Mouse (Mus musculus) limb, embryonic 11.5 days (tissue): ENCODE results near the gene Nodal. TPM values are rescaled to one million over a fixed set of nuclear protein-coding genes. Genes with fewer than 3 reads are reported as not detected.

Experiments
- ATAC-seq: fragments of 200-750 bp; cut with Nextera tagmentation; 2 replicates; pipeline ENCODE4 v1.8.0; 2017; ENCODE audit warnings: low read depth; ENCODE audit not compliant: insufficient number of reproducible peaks, low FRiP score, low TSS enrichment
- DNase-seq: peaks from one replicate; pipeline ENCODE4 v3.0.0-alpha.2; 2015; ENCODE audit warnings: low spot score
- H3K27ac ChIP-seq: fragments of 300-500 bp; sonication (generic); replicated peaks from 2 replicates; pipeline ENCODE4 v1.5.1; 2014; ENCODE audit warnings: low read depth, mild to moderate bottlenecking, low read length
- H3K27me3 ChIP-seq: fragments of 300-500 bp; sonication (generic); 2 replicates; pipeline ENCODE4 v1.6.1; 2014; ENCODE audit warnings: mild to moderate bottlenecking, low read length, mixed read lengths; ENCODE audit not compliant: control insufficient read depth, insufficient read depth
- H3K36me3 ChIP-seq: fragments of 300-500 bp; sonication (generic); 2 replicates; pipeline ENCODE4 v1.6.1; 2014; ENCODE audit warnings: mild to moderate bottlenecking, low read length, moderate library complexity, mixed read lengths; ENCODE audit not compliant: control insufficient read depth, insufficient read depth
- H3K4me1 ChIP-seq: fragments of 300-500 bp; sonication (generic); 2 replicates; pipeline ENCODE4 v1.6.1; 2014; ENCODE audit warnings: low read length, mixed read lengths; ENCODE audit not compliant: control insufficient read depth, insufficient read depth
- H3K4me2 ChIP-seq: fragments of 300-500 bp; sonication (generic); 2 replicates; pipeline ENCODE4 v1.6.1; 2014; ENCODE audit warnings: low read depth, mild to moderate bottlenecking, moderate library complexity; ENCODE audit not compliant: severe bottlenecking
- H3K4me3 ChIP-seq: fragments of 300-500 bp; sonication (generic); 2 replicates; pipeline ENCODE4 v1.5.1; 2014; ENCODE audit warnings: low read depth, low read length
- H3K9ac ChIP-seq: fragments of 300-500 bp; sonication (generic); 2 replicates; pipeline ENCODE4 v1.6.1; 2014; ENCODE audit warnings: mild to moderate bottlenecking, low read length
- H3K9me3 ChIP-seq: fragments of 300-500 bp; sonication (generic); 2 replicates; pipeline ENCODE4 v1.6.1; 2016; ENCODE audit warnings: low read length; ENCODE audit not compliant: control insufficient read depth
- WGBS: fragments of 180-500 bp; shearing (Covaris S2); extraction: QIAGEN DNeasy Blood & Tissue Kit; methylation state at CpG from one replicate; pipeline ENCODE4 v1.1.7; 2014; 5-methylcytosine and 5-hydroxymethylcytosine counted together
- polyA plus RNA-seq: library from polyadenylated mRNA; unstranded; fragments of >200 nt; fragmentation: Nextera tagmentation; extraction: Ambion mirVana; gene quantifications from 2 replicates; pipeline ENCODE4 v1.2.1, GENCODE M21; 2014

Gene Nodal
- polyA plus RNA-seq, 1 experiment from 2014 or later, result not detected

- Histone ChIP-seq H3K4me1 (no peaks in the 10 kb centered on the region), H3K4me2 (no peak overlapping the region), H3K9ac (no peak overlapping the region), H3K9me3 (no peaks in the 10 kb centered on the region), H3K27me3 (peaks cover 7% of the 10 kb centered on the region; the same call in 1 of the 2 replicates), H3K4me3 (no peak overlapping the region), H3K27ac (no peak overlapping the region), H3K36me3 (no peaks in the 10 kb centered on the region)
- WGBS, result 77% methylated on average over 5 of the region's 5 CpGs
- no peak for DNase-seq
- no peak for ATAC-seq
These were observed 15.3 kb upstream of the Nodal start for GRCm38 (mm10) chr10:61402480-61402879.

- Histone ChIP-seq H3K4me2 (no peak overlapping the region), H3K9me3 (no peaks in the 10 kb centered on the region), H3K36me3 (no peaks in the 10 kb centered on the region), H3K27me3 (peaks cover 7% of the 10 kb centered on the region; the same call in 1 of the 2 replicates), H3K4me3 (no peak overlapping the region), H3K4me1 (no peaks in the 10 kb centered on the region), H3K27ac (no peak overlapping the region), H3K9ac (no peak overlapping the region)
- DNase-seq (no peak), ATAC-seq (no peak)
- 89% methylated on average over 2 of the region's 2 CpGs for WGBS
These were observed 14.9 kb upstream of the Nodal start for GRCm38 (mm10) chr10:61402911-61403310.

DNA sequence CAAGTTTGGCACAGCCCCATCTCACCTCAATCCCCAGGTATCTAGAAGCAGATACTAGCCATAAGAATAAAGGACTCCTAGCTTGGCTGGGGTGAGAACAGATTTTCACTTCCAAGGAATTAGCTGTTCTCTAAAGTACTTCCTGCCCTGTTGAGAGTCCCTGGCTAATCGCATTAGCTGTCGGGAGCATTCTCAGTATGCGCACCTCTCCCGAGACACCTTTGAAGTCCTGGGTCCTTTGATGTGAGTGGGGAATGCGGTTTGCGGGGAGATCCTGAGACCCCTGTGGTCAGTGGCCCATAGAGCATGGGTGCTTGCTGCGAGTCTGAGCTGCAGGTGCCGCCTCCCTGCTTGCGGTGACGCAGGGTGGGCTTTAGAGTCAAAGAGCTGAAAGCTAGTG is 11.8 kb upstream of the Nodal start:
- Histone ChIP-seq H3K9ac (no peak overlapping the region), H3K4me3 (no peak overlapping the region), H3K36me3 (no peaks in the 10 kb centered on the region), H3K4me2 (no peak overlapping the region), H3K9me3 (no peaks in the 10 kb centered on the region), H3K27me3 (peaks cover 7% of the 10 kb centered on the region; the same call in 1 of the 2 replicates), H3K4me1 (no peaks in the 10 kb centered on the region), H3K27ac (no peak overlapping the region)
- no peak for DNase-seq
- 8% methylated on average over 10 of the region's 10 CpGs for WGBS
- ATAC-seq, result no peak

DNA sequence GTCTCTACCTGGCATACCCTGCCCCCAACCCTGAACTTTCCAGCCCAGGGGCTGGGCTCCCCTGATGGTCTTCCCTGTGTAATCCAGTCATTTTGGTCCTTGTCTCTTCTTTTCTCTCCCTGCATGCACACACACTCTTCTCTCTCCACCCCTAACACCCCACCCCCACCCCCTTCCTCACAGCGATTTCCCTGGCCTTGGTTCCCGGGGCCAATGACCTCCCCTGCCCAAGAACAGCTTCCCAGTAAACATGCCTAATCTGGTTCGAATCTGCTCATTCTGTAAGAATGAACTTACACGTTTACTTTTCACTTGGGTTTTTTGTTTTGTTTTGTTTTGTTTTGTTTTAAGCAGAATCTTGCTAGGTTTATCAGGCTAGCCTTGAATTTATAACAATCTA is 8.0 kb upstream of the Nodal start:
- DNase-seq (no peak), ATAC-seq (no peak)
- no peaks in the 10 kb centered on the region for H3K4me1 ChIP-seq
- no peak overlapping the region for H3K4me2 ChIP-seq
- H3K4me3 ChIP-seq, result no peak overlapping the region
- H3K9ac ChIP-seq, result no peak overlapping the region
- no peak overlapping the region for H3K27ac ChIP-seq
- no peaks in the 10 kb centered on the region for H3K36me3 ChIP-seq
- H3K9me3 ChIP-seq, result no peaks in the 10 kb centered on the region
- H3K27me3 ChIP-seq, result peaks cover 7% of the 10 kb centered on the region; the same call in 1 of the 2 replicates
- WGBS, result 3% methylated on average over 4 of the region's 4 CpGs

GRCm38 (mm10) chr10:61410193-61410592 is 7.6 kb upstream of the Nodal start:
- DNase-seq (no peak), ATAC-seq (no peak)
- no peak overlapping the region for H3K9ac ChIP-seq
- no peaks in the 10 kb centered on the region for H3K9me3 ChIP-seq
- H3K4me3 ChIP-seq, result no peak overlapping the region
- H3K27ac ChIP-seq, result no peak overlapping the region
- H3K4me2 ChIP-seq, result no peak overlapping the region
- peaks cover 7% of the 10 kb centered on the region; the same call in 1 of the 2 replicates for H3K27me3 ChIP-seq
- H3K4me1 ChIP-seq, result no peaks in the 10 kb centered on the region
- WGBS, result 28% methylated on average over 9 of the region's 9 CpGs
- H3K36me3 ChIP-seq, result no peaks in the 10 kb centered on the region

DNA sequence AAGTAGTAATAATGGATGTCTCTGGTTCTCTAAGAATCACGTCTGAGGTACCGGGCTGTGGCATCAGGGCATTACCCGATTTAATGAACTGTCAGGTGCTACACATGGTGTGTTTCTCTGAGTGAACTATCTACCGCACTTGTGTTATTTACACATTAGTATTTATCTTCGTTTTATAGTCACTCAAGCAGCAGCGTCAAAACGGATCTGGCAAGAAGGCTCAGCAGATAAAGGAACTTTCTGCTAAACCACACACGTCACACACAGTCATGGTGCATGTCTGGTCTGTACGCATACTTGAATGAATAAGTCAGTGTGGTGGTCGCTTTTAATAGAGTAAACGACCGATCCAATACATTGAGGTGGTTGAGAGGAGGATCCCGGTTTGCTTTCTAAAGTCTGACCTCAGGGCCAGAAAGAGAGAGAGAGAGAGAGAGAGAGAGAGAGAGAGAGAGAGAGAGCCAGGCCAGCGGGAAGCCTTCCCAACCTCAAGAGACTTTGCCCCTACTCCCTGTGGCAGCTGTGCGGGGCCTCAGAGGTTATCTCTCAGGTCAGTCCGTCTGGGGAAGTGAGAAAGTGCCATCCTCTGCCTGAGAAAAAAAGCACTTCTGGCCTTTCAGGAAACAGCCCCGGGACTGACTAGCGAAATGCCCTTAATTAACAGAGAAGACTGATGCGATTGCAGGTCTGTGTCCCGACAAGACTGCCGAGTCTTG is 4.7 kb upstream of the Nodal start:
- no peak for ATAC-seq
- Histone ChIP-seq H3K27me3 (peaks cover 19% of the 10 kb centered on the region), H3K9ac (no peak overlapping the region), H3K4me1 (no peaks in the 10 kb centered on the region), H3K4me3 (no peak overlapping the region), H3K9me3 (no peaks in the 10 kb centered on the region), H3K36me3 (no peaks in the 10 kb centered on the region), H3K4me2 (no peak overlapping the region), H3K27ac (no peak overlapping the region)
- 37% methylated on average over 21 of the region's 21 CpGs for WGBS
- DNase-seq, result no peak

DNA sequence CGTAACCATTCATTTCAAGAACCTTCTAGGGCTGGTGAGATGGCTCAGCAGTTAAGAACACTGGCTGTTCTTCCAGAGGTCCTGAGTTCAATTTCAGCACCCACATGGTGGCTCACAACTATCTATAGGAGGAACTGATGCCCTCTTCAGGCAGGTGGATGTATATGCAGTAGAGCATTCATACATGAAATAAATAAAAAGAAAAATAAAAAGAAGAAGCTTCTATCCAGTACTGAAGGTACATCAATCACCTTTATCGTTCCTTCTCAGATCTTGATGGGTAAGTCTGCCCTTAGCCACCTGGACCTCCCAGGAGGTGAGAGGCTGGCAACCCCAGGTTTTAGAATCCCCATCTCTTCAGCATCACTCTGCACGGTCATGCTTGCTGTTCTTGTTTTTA is 2.5 kb upstream of the Nodal start:
- no peak for DNase-seq
- no peak for ATAC-seq
- Histone ChIP-seq H3K4me1 (peaks cover 8% of the 10 kb centered on the region; the same call in 1 of the 2 replicates), H3K27me3 (peaks cover 39% of the 10 kb centered on the region), H3K9me3 (no peaks in the 10 kb centered on the region), H3K27ac (no peak overlapping the region), H3K9ac (no peak overlapping the region), H3K36me3 (no peaks in the 10 kb centered on the region), H3K4me3 (no peak overlapping the region), H3K4me2 (no peak overlapping the region)
- WGBS, result 71% methylated on average over 3 of the region's 3 CpGs

DNA sequence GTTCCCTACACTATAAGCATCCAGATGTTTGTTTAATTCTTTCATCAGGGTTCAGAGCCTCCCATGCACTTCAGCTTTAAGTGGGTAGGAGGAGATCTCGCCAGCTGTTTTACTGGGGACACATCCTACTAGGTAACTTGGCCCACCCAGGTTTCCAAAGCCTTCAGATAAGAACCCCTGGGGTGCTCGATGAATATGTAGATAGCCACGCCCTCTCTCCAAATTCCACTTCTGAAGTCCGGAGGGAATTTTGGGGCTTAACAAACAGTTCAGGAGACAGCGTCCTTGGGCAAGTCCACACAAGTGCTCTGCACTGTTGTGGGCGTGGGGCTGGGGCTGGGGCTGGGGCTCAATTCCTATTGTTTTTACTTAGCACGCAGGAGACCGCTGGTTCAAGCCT is 1.9 kb upstream of the Nodal start:
- H3K4me2 ChIP-seq, result no peak overlapping the region
- no peaks in the 10 kb centered on the region for H3K36me3 ChIP-seq
- H3K9ac ChIP-seq, result no peak overlapping the region
- DNase-seq (no peak), ATAC-seq (no peak)
- WGBS, result 12% methylated on average over 8 of the region's 8 CpGs
- H3K4me1 ChIP-seq, result peaks cover 8% of the 10 kb centered on the region; the same call in 1 of the 2 replicates
- H3K4me3 ChIP-seq, result no peak overlapping the region
- H3K27me3 ChIP-seq, result peaks cover 39% of the 10 kb centered on the region
- H3K27ac ChIP-seq, result no peak overlapping the region
- no peaks in the 10 kb centered on the region for H3K9me3 ChIP-seq

- ATAC-seq (no peak), DNase-seq (no peak)
- Histone ChIP-seq H3K27ac (no peak overlapping the region), H3K36me3 (no peaks in the 10 kb centered on the region), H3K27me3 (peaks cover 39% of the 10 kb centered on the region), H3K9me3 (no peaks in the 10 kb centered on the region), H3K4me2 (no peak overlapping the region), H3K9ac (no peak overlapping the region), H3K4me3 (no peak overlapping the region), H3K4me1 (peaks cover 8% of the 10 kb centered on the region; the same call in 1 of the 2 replicates)
- 29% methylated on average over 7 of the region's 7 CpGs for WGBS
These were observed 1.2 kb upstream of the Nodal start for GRCm38 (mm10) chr10:61416561-61416960.
